Mouse (Mus musculus) lung, embryonic 16.5 days (tissue): ENCODE results near the gene Cygb. TPM values are rescaled to one million over a fixed set of nuclear protein-coding genes. Genes with fewer than 3 reads are reported as not detected.
"Not testable (repeated sequence)": the region's sequence is repeated elsewhere in the genome, so short reads cannot be mapped to it uniquely, and the experiment has no call there.

Experiments
- ATAC-seq: fragments of 200-750 bp; cut with Nextera tagmentation; 2 replicates; pipeline ENCODE4 v1.8.0; 2017; ENCODE audit warnings: low read depth, mild to moderate bottlenecking, moderate library complexity
- H3K27ac ChIP-seq: fragments of 300-500 bp; sonication (generic); 2 replicates; pipeline ENCODE4 v1.5.1; 2014; ENCODE audit warnings: mild to moderate bottlenecking, control low read depth, low read length
- H3K27me3 ChIP-seq: fragments of 300-500 bp; sonication (generic); 2 replicates; pipeline ENCODE4 v1.6.1; 2014; ENCODE audit warnings: low read depth, low read length, mixed read lengths; ENCODE audit not compliant: control insufficient read depth, insufficient read depth
- H3K36me3 ChIP-seq: fragments of 300-500 bp; sonication (generic); 2 replicates; pipeline ENCODE4 v1.6.1; 2014; ENCODE audit warnings: low read length; ENCODE audit not compliant: control insufficient read depth, insufficient read depth
- H3K4me1 ChIP-seq: fragments of 300-500 bp; sonication (generic); replicated peaks from 2 replicates; pipeline ENCODE4 v1.6.1; 2014; ENCODE audit warnings: low read length, mixed read lengths; ENCODE audit not compliant: control insufficient read depth, insufficient read depth
- H3K4me2 ChIP-seq: fragments of 300-500 bp; sonication (generic); 2 replicates; pipeline ENCODE4 v1.6.1; 2014; ENCODE audit warnings: low read depth, low read length, control low read depth
- H3K4me3 ChIP-seq: fragments of 300-500 bp; sonication (generic); 2 replicates; pipeline ENCODE4 v1.5.1; 2014; ENCODE audit warnings: mild to moderate bottlenecking, low read length, control low read depth
- H3K9ac ChIP-seq: fragments of 300-500 bp; sonication (generic); 2 replicates; pipeline ENCODE4 v1.6.1; 2014; ENCODE audit warnings: low read length, control low read depth
- H3K9me3 ChIP-seq: fragments of 300-500 bp; sonication (generic); 2 replicates; pipeline ENCODE4 v1.6.1; 2016; ENCODE audit warnings: low read length; ENCODE audit not compliant: control insufficient read depth
- WGBS: fragments of 180-500 bp; shearing (Covaris S2); extraction: QIAGEN DNeasy Blood & Tissue Kit; methylation state at CpG from one replicate; pipeline ENCODE4 v1.1.7; 2014; 5-methylcytosine and 5-hydroxymethylcytosine counted together
- polyA plus RNA-seq: library from polyadenylated mRNA; unstranded; fragments of >200 nt; fragmentation: Nextera tagmentation; extraction: Ambion mirVana; gene quantifications from 2 replicates; pipeline ENCODE4 v1.2.1, GENCODE M21; 2015

The Cygb gene
- polyA plus RNA-seq, 1 experiment from 2014 or later = 13.3 TPM

GRCm38 (mm10) chr11:116669787-116670365 is 15.8 kb upstream of the Cygb start:
- H3K4me3 ChIP-seq = no peak overlapping the region
- no peak overlapping the region for H3K27ac ChIP-seq
- H3K4me2 ChIP-seq = no peak overlapping the region
- 31% methylated on average over 13 of the region's 13 CpGs for WGBS
- no peak overlapping the region for H3K9ac ChIP-seq
- H3K4me1 ChIP-seq = peaks cover 19% of the 10 kb centered on the region
- H3K36me3 ChIP-seq = peaks cover 15% of the 10 kb centered on the region
- H3K27me3 ChIP-seq = 0 out of 2 replicates have a peak, but pooled peaks cover 2% of the 10 kb centered on the region
- no peaks in the 10 kb centered on the region for H3K9me3 ChIP-seq
- no peak for ATAC-seq

DNA sequence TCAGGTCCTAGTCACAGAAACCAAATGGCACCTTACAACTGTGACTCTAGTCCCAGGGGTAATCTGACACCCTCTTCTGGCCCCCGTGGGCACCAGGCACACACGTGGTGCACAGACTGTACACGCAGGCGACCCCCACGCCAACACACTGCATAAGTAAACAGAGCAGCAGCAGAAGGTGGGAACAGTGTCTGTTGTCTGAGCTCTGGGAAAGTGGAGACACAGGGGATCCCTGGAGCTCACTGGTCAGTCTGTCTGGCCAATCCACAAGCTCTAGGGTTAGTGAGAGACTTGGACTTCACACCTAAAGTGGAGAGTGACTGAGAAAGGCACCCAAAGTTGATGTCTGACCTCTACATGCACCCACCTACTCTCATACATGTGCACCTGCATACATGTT is 15.2 kb upstream of the Cygb start:
- Histone ChIP-seq H3K36me3 (peaks cover 10% of the 10 kb centered on the region), H3K4me1 (peaks cover 20% of the 10 kb centered on the region), H3K9ac (no peak overlapping the region), H3K9me3 (no peaks in the 10 kb centered on the region), H3K4me3 (no peak overlapping the region), H3K27ac (no peak overlapping the region), H3K27me3 (0 out of 2 replicates have a peak, but pooled peaks cover 2% of the 10 kb centered on the region), H3K4me2 (no peak overlapping the region)
- no peak for ATAC-seq
- whole genome bisulfite sequencing = 7% methylated on average over 5 of the region's 5 CpGs

GRCm38 (mm10) chr11:116668839-116669238 is 14.7 kb upstream of the Cygb start:
- Histone ChIP-seq H3K27me3 (0 out of 2 replicates have a peak, but pooled peaks cover 2% of the 10 kb centered on the region), H3K9ac (no peak overlapping the region), H3K4me2 (no peak overlapping the region), H3K4me3 (no peak overlapping the region), H3K4me1 (peaks cover 24% of the 10 kb centered on the region), H3K36me3 (peaks cover 5% of the 10 kb centered on the region), H3K27ac (no peak overlapping the region), H3K9me3 (no peaks in the 10 kb centered on the region)
- ATAC-seq = no peak
- 39% methylated on average over 7 of the region's 7 CpGs for WGBS

GRCm38 (mm10) chr11:116668381-116668825 is 14.3 kb upstream of the Cygb start:
- ATAC-seq = no peak
- Histone ChIP-seq H3K27ac (no peak overlapping the region), H3K4me2 (no peak overlapping the region), H3K4me1 (peaks cover 24% of the 10 kb centered on the region), H3K9ac (no peak overlapping the region), H3K4me3 (no peak overlapping the region), H3K36me3 (peaks cover under 1% of the 10 kb centered on the region), H3K27me3 (0 out of 2 replicates have a peak, but pooled peaks cover 2% of the 10 kb centered on the region), H3K9me3 (no peaks in the 10 kb centered on the region)
- 55% methylated on average over 10 of the region's 10 CpGs for WGBS

GRCm38 (mm10) chr11:116667930-116668329 is 13.8 kb upstream of the Cygb start:
- ATAC-seq = no peak
- no peak overlapping the region for H3K9ac ChIP-seq
- peak overlapping the region; percentile 12; the same call in 1 of the 2 replicates for H3K27ac ChIP-seq
- H3K9me3 ChIP-seq = no peaks in the 10 kb centered on the region
- 60% methylated on average over 8 of the region's 8 CpGs for WGBS
- H3K4me2 ChIP-seq = no peak overlapping the region
- H3K4me1 ChIP-seq = peaks cover 21% of the 10 kb centered on the region
- no peak overlapping the region for H3K4me3 ChIP-seq
- H3K36me3 ChIP-seq = no peaks in the 10 kb centered on the region
- H3K27me3 ChIP-seq = 0 out of 2 replicates have a peak, but pooled peaks cover 2% of the 10 kb centered on the region

DNA sequence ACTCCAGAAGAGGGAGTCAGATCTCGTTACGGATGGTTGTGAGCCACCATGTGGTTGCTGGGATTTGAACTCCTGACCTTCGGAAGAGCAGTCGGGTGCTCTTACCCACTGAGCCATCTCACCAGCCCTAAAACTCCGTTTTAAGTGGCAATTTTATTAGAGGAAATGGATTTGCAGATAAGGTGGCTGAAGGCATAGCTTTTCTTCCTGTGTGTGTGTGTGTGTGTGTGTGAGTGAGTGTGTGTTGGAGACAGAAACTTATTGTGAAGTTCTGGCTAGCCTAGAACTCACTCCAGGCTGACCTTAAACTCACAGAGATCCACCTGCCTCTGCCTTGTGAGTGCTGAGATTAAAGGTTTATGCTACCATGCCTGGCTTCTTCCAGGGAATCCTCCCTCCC is 12.9 kb upstream of the Cygb start:
- not testable (repeated sequence) for ATAC-seq, H3K27ac ChIP-seq, H3K27me3 ChIP-seq, H3K9me3 ChIP-seq, H3K9ac ChIP-seq, H3K4me3 ChIP-seq, H3K4me2 ChIP-seq, H3K36me3 ChIP-seq
- 73% methylated on average over 3 of the region's 5 CpGs for WGBS
- peaks cover 24% of the 10 kb centered on the region for H3K4me1 ChIP-seq

GRCm38 (mm10) chr11:116666566-116666965 is 12.5 kb upstream of the Cygb start:
- no peaks in the 10 kb centered on the region for H3K9me3 ChIP-seq
- peaks cover 29% of the 10 kb centered on the region for H3K4me1 ChIP-seq
- H3K9ac ChIP-seq = no peak overlapping the region
- no peak overlapping the region for H3K4me3 ChIP-seq
- no peak; the same call in 1 of the 2 replicates for ATAC-seq
- no peaks in the 10 kb centered on the region for H3K36me3 ChIP-seq
- peak overlapping the region; percentile 23; the same call in 1 of the 2 replicates for H3K27ac ChIP-seq
- H3K4me2 ChIP-seq = peak overlapping the region; percentile 7; the same call in 1 of the 2 replicates
- 0 out of 2 replicates have a peak, but pooled peaks cover 2% of the 10 kb centered on the region for H3K27me3 ChIP-seq
- 32% methylated on average over 9 of the region's 9 CpGs for WGBS

GRCm38 (mm10) chr11:116665289-116665688 is 11.2 kb upstream of the Cygb start:
- H3K9ac ChIP-seq = no peak overlapping the region
- ATAC-seq = no peak

DNA sequence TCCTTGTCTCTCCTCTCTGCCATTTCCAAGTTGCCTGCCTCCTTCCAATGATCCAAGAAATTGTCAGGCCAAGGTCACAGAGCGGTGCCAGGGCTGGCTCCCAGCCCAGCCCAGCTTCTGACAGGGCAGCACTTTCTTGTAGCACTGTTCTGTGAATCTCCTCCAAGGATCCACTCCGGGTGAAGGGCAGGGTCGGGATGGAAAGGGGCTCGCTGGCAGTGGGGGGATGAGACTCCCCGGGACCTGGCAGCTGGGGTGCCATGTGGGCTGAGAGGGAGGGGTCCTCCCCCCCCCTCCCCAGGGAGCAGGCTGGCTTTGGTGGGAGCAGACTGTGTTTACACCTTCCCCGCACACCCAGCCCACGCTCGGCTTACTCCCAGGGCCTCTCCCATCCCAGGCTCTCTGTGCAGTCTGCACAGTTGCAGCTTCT is 7.8 kb upstream of the Cygb start:
- Histone ChIP-seq H3K27me3 (no peaks in the 10 kb centered on the region), H3K27ac (no peak overlapping the region), H3K9me3 (no peaks in the 10 kb centered on the region), H3K4me2 (no peak overlapping the region), H3K36me3 (no peaks in the 10 kb centered on the region), H3K9ac (no peak overlapping the region), H3K4me3 (no peak overlapping the region), H3K4me1 (peaks cover 47% of the 10 kb centered on the region)
- no peak for ATAC-seq
- 45% methylated on average over 8 of the region's 8 CpGs for WGBS

More at GRCm38 (mm10) chr11:116665289-116665688, 11.2 kb upstream of the Cygb start:
- 0 out of 2 replicates have a peak, but pooled peaks cover under 1% of the 10 kb centered on the region for H3K27me3 ChIP-seq
- H3K27ac ChIP-seq = no peak overlapping the region
- H3K36me3 ChIP-seq = no peaks in the 10 kb centered on the region
- H3K9me3 ChIP-seq = no peaks in the 10 kb centered on the region
- no peak overlapping the region for H3K4me2 ChIP-seq
- peaks cover 35% of the 10 kb centered on the region for H3K4me1 ChIP-seq
- no peak overlapping the region for H3K4me3 ChIP-seq
- WGBS = 55% methylated on average over 9 of the region's 10 CpGs
